ENCODE assay signal across 8 mouse cellular contexts in the genomic region with DNA sequence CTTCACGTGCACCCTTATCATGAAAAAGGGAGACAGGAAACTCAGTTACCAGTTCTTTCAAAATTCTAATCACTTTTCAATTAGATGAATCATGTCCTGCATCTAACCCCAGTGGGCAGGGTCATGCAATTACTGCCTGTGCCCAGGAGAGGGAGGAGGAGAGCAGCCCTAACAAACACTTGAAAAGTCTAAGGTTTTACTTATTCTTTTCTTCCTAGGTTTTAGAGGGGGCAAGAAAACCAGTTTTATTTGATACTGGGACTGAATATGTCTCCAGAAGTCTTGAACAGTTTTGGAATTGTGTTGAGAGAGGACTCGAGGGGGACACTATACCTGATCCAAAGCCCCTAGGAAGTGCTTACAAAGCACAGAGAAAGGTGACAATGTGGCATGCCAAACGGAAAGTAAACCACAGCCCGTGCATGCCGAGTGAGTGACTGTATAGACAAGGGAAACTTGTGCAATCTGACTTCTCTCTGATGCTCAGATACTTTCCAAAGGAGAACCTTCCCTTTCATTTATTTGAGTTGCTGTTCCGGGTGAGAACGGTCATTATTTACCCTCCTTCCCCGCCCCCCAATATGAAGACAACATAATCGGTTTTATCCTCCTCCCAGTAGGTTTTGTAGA.
DNase-seq lines count a peak whose midpoint lies in the region; ATAC-seq and TF ChIP-seq lines count a peak whose summit lies in the region.

No protein-coding gene starts in this region.

- no peaks in the 10 kb centered on the region for H3K36me3 ChIP-seq in heart, embryonic 12.5 days
- no peaks in the 10 kb centered on the region for H3K36me3 ChIP-seq in kidney, postnatal 0 days (ENCODE audit: insufficient read depth, low read length)
- H3K36me3 ChIP-seq in neural tube, embryonic 15.5 days: no peaks in the 10 kb centered on the region

- peak overlapping the region; percentile 35 for H3K4me2 ChIP-seq in heart, embryonic 12.5 days
- H3K4me2 ChIP-seq in kidney, postnatal 0 days (ENCODE audit: low read length): peak overlapping the region; percentile 43
- H3K4me2 ChIP-seq in neural tube, embryonic 15.5 days: peak overlapping the region; percentile 8; the same call in 1 of the 2 replicates

- no peaks in the 10 kb centered on the region for H3K27me3 ChIP-seq in heart, embryonic 12.5 days (replicated peaks)
- H3K27me3 ChIP-seq in kidney, postnatal 0 days (ENCODE audit: insufficient read depth, low read length): no peaks in the 10 kb centered on the region
- no peaks in the 10 kb centered on the region for H3K27me3 ChIP-seq in neural tube, embryonic 15.5 days (replicated peaks)

- no peak overlapping the region for H3K9ac ChIP-seq in heart, embryonic 12.5 days
- H3K9ac ChIP-seq in kidney, postnatal 0 days (ENCODE audit: low read depth, low read length): no peak overlapping the region
- H3K9ac ChIP-seq in neural tube, embryonic 15.5 days (replicated peaks): no peak overlapping the region

- DNase-seq in heart, adult 8-10 months (ENCODE audit: low spot score): no peak
- peak; percentile 48 for DNase-seq in ES-CJ7 (ENCODE audit: low read depth, low spot score)
- DNase-seq in kidney, postnatal 0 days (ENCODE audit: low spot score): peak; percentile 70
- DNase-seq in right cerebral cortex, postnatal 10 days (ENCODE audit: low spot score in 2 of 2): no peak
- no peak for DNase-seq in cerebellum, adult 8-10 months

- no peak overlapping the region for H3K4me3 ChIP-seq in heart, embryonic 12.5 days
- no peak overlapping the region for H3K4me3 ChIP-seq in cortical plate, adult 2 months (ENCODE audit: insufficient read depth, low read length)
- no peak overlapping the region for H3K4me3 ChIP-seq in kidney, postnatal 0 days (replicated peaks; ENCODE audit: low read depth, low read length)
- H3K4me3 ChIP-seq in neural tube, embryonic 15.5 days (replicated peaks): no peak overlapping the region

- H3K9me3 ChIP-seq in heart, embryonic 12.5 days (replicated peaks): no peaks in the 10 kb centered on the region
- H3K9me3 ChIP-seq in kidney, postnatal 0 days (replicated peaks; ENCODE audit: low read length): no peaks in the 10 kb centered on the region
- no peaks in the 10 kb centered on the region for H3K9me3 ChIP-seq in neural tube, embryonic 15.5 days (replicated peaks)

- ATAC-seq in heart, embryonic 12.5 days (ENCODE audit: insufficient number of reproducible peaks, low FRiP score): no peak
- ATAC-seq in kidney, postnatal 0 days (replicated peaks; ENCODE audit: low FRiP score, low read depth): no peak
- no peak for ATAC-seq in neural tube, embryonic 15.5 days (ENCODE audit: low FRiP score)

- no peak for TF ChIP-seq POLR2A in cortical plate, adult 2 months (IDR thresholded peaks at IDR 0.05; ENCODE audit: extremely low read depth, insufficient read depth, low read length)

- peak; percentile 68 for TF ChIP-seq CTCF in cortical plate, adult 2 months (IDR thresholded peaks at IDR 0.05; ENCODE audit: extremely low read depth, insufficient read depth, low read length)
- peak; percentile 81 for TF ChIP-seq CTCF in kidney, postnatal 0 days (IDR thresholded peaks at IDR 0.05; ENCODE audit: low read depth)

- 0 out of 2 replicates have a peak, but pooled peaks cover 11% of the 10 kb centered on the region for H3K4me1 ChIP-seq in heart, embryonic 12.5 days (replicated peaks)
- H3K4me1 ChIP-seq in cortical plate, adult 2 months (ENCODE audit: control insufficient read depth, insufficient read depth, low read length): no peaks in the 10 kb centered on the region
- no peaks in the 10 kb centered on the region for H3K4me1 ChIP-seq in kidney, postnatal 0 days (replicated peaks; ENCODE audit: insufficient read depth, low read length)
- H3K4me1 ChIP-seq in neural tube, embryonic 15.5 days: peaks cover 10% of the 10 kb centered on the region

- H3K27ac ChIP-seq in heart, embryonic 12.5 days (ENCODE audit: poor library complexity, severe bottlenecking): no peak overlapping the region
- H3K27ac ChIP-seq in cortical plate, adult 2 months (ENCODE audit: insufficient read depth, low read length): no peak overlapping the region
- H3K27ac ChIP-seq in kidney, postnatal 0 days: no peak overlapping the region
- H3K27ac ChIP-seq in neural tube, embryonic 15.5 days (replicated peaks): no peak overlapping the region

- 44% methylated on average over 9 of the region's 9 CpGs for WGBS in heart, embryonic 12.5 days
- WGBS in kidney, postnatal 0 days: 44% methylated on average over 9 of the region's 9 CpGs
- WGBS in neural tube, embryonic 15.5 days: 46% methylated on average over 9 of the region's 9 CpGs

Comparison
In these comparisons a context has a peak if more than half of its experiments do, and no peak if none do; other contexts are left out.
1. DNase-seq: peak in ES-CJ7 (single experiment) and kidney, postnatal 0 days (single experiment); none in heart, adult 8-10 months (single experiment), right cerebral cortex, postnatal 10 days (0 of 2) and cerebellum, adult 8-10 months (single experiment).
2. Peak in every context shown above with its lines, with median percentiles within 50 percentile points of each other: H3K4me2 ChIP-seq.